Mouse (Mus musculus): ENCODE results near the gene Pros1.

DNA sequence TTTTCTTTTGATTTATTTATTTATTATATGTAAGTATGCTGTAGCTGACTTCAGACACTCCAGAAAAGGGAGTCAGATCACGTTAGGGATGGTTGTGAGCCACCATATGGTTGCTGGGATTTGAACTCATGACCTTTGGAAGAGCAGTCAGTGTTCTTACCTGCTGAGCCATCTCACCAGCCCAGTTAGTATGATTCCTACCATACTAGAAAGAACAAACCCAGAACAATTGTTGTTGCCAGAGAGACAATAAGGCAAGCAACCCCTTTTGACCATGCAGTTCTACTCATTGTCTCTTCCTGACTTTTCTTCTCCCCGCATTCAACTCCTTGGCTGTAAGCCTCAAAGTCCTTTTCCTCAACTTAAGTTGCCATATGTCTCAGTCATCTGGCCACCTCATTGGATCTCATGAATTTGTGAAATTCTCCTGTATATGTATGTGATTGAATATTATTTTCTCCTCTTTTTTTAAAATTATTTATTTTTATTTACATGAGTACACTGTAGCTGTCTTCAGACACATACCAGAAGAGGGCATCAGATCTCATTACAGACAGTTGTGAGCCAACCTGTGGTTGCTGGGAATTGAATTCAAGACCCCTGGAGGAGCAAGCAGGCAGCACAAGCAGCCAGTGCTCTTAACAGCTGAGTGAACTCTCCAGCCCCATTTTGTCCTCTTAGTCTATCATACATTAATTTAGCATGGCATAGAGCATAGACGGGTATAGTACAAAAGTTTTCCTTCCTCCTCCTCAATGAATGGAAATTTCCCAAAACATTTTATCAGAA, 1.4 kb upstream of the Pros1 start:
- TF ChIP-seq ZNF384 (IDR thresholded peaks at IDR 0.05; ENCODE audit: low read depth, low read length) (no peak), CHD2 (IDR thresholded peaks at IDR 0.05; ENCODE audit: low read depth, low read length) (no peak), HCFC1 (IDR thresholded peaks at IDR 0.05; ENCODE audit: borderline replicate concordance, insufficient read depth, low read length) (no peak), MAFK (IDR thresholded peaks at IDR 0.05; ENCODE audit: insufficient read depth, low read depth, low read length) (no peak)
